Mouse (Mus musculus) A20 (cell line): ENCODE data around the gene Ppp1r27.
A peak's percentile ranks its signal among the peaks of the same experiment; 100 is the strongest.
"Not testable (repeated sequence)": the region's sequence is repeated elsewhere in the genome, so short reads cannot be mapped to it uniquely, and the experiment has no call there.

Experiments used
- DNase-seq: peaks from one replicate; pipeline ENCODE4 v3.0.0-alpha.2; 2011; ENCODE audit warnings: low read depth, low spot score

Ppp1r27 gene

GRCm38 (mm10) chr11:120515611-120516010 is 35.3 kb downstream of the Ppp1r27 start:
- DNase-seq: peak; percentile 82

DNA sequence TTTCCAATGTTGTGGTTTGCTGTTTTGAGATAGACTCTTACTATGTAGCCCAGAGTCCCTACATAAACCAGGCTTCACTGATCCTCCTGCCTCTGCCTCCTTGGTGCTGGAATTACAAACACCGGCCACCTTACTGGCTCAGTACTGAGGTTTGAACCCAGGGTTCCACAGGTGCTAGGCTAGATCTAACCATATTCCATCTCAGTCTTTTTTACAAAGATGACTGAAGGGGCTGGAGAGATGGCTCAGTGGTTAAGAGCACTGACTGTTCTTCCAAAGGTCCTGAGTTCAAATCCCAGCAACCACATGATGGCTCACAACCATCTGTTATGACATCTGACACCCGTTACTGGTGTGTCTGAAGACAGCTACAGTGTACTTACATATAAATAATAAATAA is 36.7 kb downstream of the Ppp1r27 start:
- DNase-seq: not testable (repeated sequence)

- DNase-seq: no peak
These were observed 38.0 kb downstream of the Ppp1r27 start for GRCm38 (mm10) chr11:120512790-120513453.

DNA sequence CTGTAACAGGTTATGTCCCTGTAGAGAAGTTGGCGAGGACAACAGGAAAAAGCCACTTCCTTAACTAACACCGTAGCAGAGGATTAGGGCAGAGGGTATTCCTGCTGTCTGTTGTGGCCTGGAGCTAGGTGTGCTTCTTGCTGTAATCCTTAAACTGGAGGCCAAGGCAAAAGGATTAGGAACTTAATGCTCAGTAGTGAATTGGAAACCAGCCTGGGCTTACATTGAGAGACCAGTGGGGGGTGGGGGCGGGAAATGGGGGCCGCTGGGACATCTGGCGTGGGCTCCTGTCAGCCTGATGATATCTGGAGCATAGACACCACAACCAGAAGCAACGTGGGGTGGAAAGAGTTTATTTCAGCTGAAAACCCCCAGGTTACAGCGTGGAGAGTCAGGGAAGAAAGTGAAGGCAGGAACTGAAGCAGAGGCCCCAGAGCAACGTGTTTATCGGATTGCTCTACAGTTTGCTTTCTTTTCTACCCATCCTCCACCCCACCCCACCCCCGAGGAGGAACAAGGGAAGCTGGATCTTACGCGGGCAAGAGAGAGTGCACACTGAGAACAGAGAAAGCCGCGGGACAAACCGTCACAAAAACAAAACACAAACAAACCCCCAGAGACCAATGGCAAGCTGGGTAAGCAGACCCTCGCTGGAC is 40.4 kb downstream of the Ppp1r27 start:
- DNase-seq: no peak

DNA sequence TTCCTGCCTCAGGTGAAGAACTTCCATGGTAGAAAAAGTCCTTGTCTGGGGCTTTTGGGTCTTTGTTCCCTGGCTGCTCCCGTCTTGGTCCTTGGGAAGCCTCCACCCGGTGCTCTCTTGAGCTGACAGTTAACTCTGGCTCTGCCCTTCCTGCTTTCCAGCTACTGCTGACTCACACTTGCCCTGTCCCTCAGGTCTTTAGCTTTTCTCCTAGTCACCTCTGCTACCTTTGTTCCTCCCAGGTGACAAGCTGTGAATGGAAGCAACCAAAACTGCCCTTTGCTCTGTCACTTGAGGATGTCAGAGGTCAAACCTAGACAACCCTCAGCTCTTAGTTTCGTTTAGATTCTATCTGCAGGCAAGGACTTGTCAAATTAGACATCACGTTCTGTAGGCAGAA is 41.0 kb downstream of the Ppp1r27 start:
- no peak for DNase-seq

- no peak for DNase-seq
These were observed 42.6 kb downstream of the Ppp1r27 start for GRCm38 (mm10) chr11:120508290-120508870.

GRCm38 (mm10) chr11:120507611-120508289 is 43.2 kb downstream of the Ppp1r27 start:
- DNase-seq: no peak

DNA sequence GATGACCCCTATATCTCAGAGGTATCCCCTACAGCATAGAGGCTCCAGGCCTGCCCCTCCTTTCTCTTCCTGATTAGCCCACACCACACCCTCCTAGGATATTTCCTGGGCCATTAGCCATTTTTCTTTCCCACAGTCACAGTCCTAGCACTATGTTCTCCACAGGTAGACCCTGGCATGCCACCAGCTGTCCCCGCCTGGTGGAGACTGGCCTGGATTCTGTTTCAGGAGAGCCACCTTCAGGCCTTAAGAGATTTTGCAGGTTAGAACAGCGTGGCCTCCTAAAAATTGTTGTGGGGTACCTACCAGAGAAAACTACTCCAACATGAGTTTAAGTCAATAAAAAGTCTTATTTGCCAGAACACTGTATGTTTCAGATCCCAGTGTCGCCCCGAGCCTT is 44.0 kb downstream of the Ppp1r27 start:
- peak; percentile 45 for DNase-seq

DNA sequence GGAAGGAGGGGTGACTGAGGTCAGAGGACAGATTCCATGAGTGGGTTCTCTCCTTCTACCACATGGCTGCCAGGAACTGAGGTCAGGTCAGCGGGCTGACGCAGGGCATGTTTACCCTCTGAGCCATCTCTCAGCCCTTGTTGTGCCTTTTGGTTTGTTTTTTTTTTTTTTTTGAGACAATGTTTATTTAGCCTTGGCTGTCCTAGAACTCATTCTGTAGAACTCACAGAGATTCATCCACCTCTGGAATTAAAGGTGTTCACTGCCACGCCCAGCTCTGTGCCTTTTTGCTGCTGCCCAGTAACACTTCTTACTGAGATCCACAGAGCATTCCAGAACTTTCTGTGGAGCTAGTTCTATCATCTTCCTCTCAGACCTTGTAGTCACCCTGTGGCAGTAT is 45.3 kb downstream of the Ppp1r27 start:
- no peak for DNase-seq

GRCm38 (mm10) chr11:120501701-120502100 is 49.2 kb downstream of the Ppp1r27 start:
- no peak for DNase-seq

DNA sequence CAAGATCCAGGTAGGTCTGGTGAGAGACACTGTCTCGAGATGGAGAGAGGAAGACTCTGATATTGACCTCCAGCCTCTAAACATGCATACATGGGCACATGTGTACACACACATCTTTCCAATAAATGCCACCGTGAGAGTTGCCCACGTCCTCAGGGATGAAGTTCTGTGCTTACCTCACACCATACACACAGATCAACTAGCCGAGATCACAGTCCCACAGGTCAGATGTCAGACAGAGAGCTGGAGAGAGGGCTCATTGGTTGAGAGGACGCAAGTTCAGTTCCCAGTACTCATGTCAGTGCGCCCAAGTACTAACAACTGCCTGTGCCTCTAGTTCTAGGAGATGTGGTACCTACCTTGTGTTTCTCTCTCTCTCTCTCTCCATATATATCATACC is 49.9 kb downstream of the Ppp1r27 start:
- no peak for DNase-seq

GRCm38 (mm10) chr11:120500357-120500756 is 50.6 kb downstream of the Ppp1r27 start:
- no peak for DNase-seq
